ENCODE assay signal across 21 mouse cellular contexts in the genomic region with DNA sequence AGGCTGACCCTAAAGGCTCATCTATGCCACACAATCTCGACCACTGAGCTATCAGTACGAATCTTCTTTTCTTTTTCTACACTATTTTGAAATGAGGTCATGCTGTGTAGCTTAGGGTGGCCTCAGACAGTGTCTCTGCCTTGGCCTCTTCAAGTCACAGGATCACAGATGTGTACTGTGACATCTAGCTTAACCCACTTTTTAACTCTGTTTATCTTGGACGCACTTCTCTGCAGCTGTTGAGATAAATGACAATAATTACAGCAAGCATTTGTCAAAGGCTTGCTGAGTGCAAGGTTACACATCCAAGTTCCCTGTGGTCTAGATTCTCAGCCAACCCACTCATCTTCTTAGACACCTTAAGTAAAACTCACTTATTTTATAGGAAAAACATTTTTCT.
DNase-seq lines count a peak whose midpoint lies in the region; ATAC-seq and TF ChIP-seq lines count a peak whose summit lies in the region.
"Had no signal": no experiment of that assay in that cellular context is flagged by ENCODE, and none has a peak within 500 bp of the region (broad histone marks: within the 10 kb centered on the region; RNA-seq: fewer than 3 reads in every experiment).

No protein-coding gene starts in this region.

- no peaks in the 10 kb centered on the region for H3K27me3 ChIP-seq in embryonic facial prominence, embryonic 14.5 days (replicated peaks; ENCODE audit: control insufficient read depth, insufficient read depth, low read length)
- no peaks in the 10 kb centered on the region for H3K27me3 ChIP-seq in embryonic facial prominence, embryonic 10.5 days (replicated peaks; ENCODE audit: low read depth, poor library complexity, severe bottlenecking)
- no peaks in the 10 kb centered on the region for H3K27me3 ChIP-seq in lung, embryonic 14.5 days (ENCODE audit: insufficient read depth, low read length)
- H3K27me3 ChIP-seq in midbrain, embryonic 14.5 days (ENCODE audit: control insufficient read depth, insufficient read depth, low read length) = no peaks in the 10 kb centered on the region
- H3K27me3 ChIP-seq: embryonic facial prominence, embryonic 15.5 days; intestine, embryonic 15.5 days; limb, embryonic 12.5 days; liver, embryonic 13.5 days; midbrain, embryonic 15.5 days; neural tube, embryonic 12.5 days had no signal

- H3K27ac ChIP-seq in embryonic facial prominence, embryonic 14.5 days (replicated peaks; ENCODE audit: low read depth, low read length) = no peak overlapping the region
- no peak overlapping the region for H3K27ac ChIP-seq in embryonic facial prominence, embryonic 10.5 days (replicated peaks)
- no peak overlapping the region for H3K27ac ChIP-seq in lung, embryonic 14.5 days (ENCODE audit: low read depth)
- no peak overlapping the region for H3K27ac ChIP-seq in midbrain, embryonic 14.5 days (replicated peaks; ENCODE audit: low read depth, low read length)
- H3K27ac ChIP-seq: embryonic facial prominence, embryonic 15.5 days; intestine, embryonic 15.5 days; limb, embryonic 12.5 days; liver, embryonic 13.5 days; midbrain, embryonic 15.5 days; neural tube, embryonic 12.5 days had no signal

- ATAC-seq in embryonic facial prominence, embryonic 14.5 days (ENCODE audit: low read depth) = no peak
- ATAC-seq in lung, embryonic 14.5 days (ENCODE audit: insufficient read depth) = 0 out of 2 replicates have a peak, but pooled peaks have one; percentile 49
- no peak for ATAC-seq in midbrain, embryonic 14.5 days (ENCODE audit: low FRiP score, low TSS enrichment)
- ATAC-seq: forebrain, embryonic 14.5 days; hindbrain, embryonic 16.5 days; intestine, embryonic 15.5 days; midbrain, embryonic 15.5 days had no signal

- intact Hi-C loops in heart, postnatal 25 days (cut with DNase I) = no loop called here

- no peak overlapping the region for H3K9ac ChIP-seq in embryonic facial prominence, embryonic 14.5 days (ENCODE audit: low read depth, low read length)
- no peak overlapping the region for H3K9ac ChIP-seq in lung, embryonic 14.5 days
- H3K9ac ChIP-seq in midbrain, embryonic 14.5 days (replicated peaks; ENCODE audit: low read length) = no peak overlapping the region
- H3K9ac ChIP-seq: embryonic facial prominence, embryonic 15.5 days; intestine, embryonic 15.5 days; limb, embryonic 12.5 days; liver, embryonic 13.5 days; midbrain, embryonic 15.5 days; neural tube, embryonic 12.5 days had no signal

- H3K4me1 ChIP-seq in embryonic facial prominence, embryonic 14.5 days (ENCODE audit: control insufficient read depth, insufficient read depth, low read length) = no peaks in the 10 kb centered on the region
- H3K4me1 ChIP-seq in embryonic facial prominence, embryonic 10.5 days = no peaks in the 10 kb centered on the region
- H3K4me1 ChIP-seq in lung, embryonic 14.5 days (ENCODE audit: insufficient read depth) = peaks cover 3% of the 10 kb centered on the region; the same call in 1 of the 2 replicates
- H3K4me1 ChIP-seq in midbrain, embryonic 14.5 days (ENCODE audit: control insufficient read depth, insufficient read depth, low read length) = no peaks in the 10 kb centered on the region
- H3K4me1 ChIP-seq: embryonic facial prominence, embryonic 15.5 days; intestine, embryonic 15.5 days; limb, embryonic 12.5 days; liver, embryonic 13.5 days; midbrain, embryonic 15.5 days; neural tube, embryonic 12.5 days had no signal

- H3K4me3 ChIP-seq in embryonic facial prominence, embryonic 14.5 days (ENCODE audit: low read depth, low read length) = no peak overlapping the region
- H3K4me3 ChIP-seq in embryonic facial prominence, embryonic 10.5 days = no peak overlapping the region
- H3K4me3 ChIP-seq in lung, embryonic 14.5 days (ENCODE audit: low read depth, low read length) = no peak overlapping the region
- H3K4me3 ChIP-seq in midbrain, embryonic 14.5 days (replicated peaks; ENCODE audit: low read depth, low read length) = no peak overlapping the region
- H3K4me3 ChIP-seq: embryonic facial prominence, embryonic 15.5 days; intestine, embryonic 15.5 days; limb, embryonic 12.5 days; liver, embryonic 13.5 days; midbrain, embryonic 15.5 days; neural tube, embryonic 12.5 days had no signal

- DNase-seq in embryonic facial prominence, embryonic 14.5 days (ENCODE audit: low spot score) = peak; percentile 9
- no peak for DNase-seq in embryonic facial prominence, embryonic 10.5 days (ENCODE audit: low spot score)
- DNase-seq in heart, adult 9 months (ENCODE audit: low spot score in 2 of 2) = peak; percentile 41 to 45
- no peak for DNase-seq in heart, postnatal 25 days (ENCODE audit: low spot score)
- DNase-seq in lung, embryonic 14.5 days = peak; percentile 19
- no peak for DNase-seq in lung, postnatal 14 days
- DNase-seq in skeletal muscle tissue, adult 2 months (ENCODE audit: low read depth, low spot score) = peak; percentile 33
- DNase-seq in midbrain, embryonic 14.5 days = no peak
- DNase-seq: cerebellum, adult 8-10 months; cerebellum, postnatal 36 days; embryo, embryonic 11 days; liver, embryonic 13.5 days; lung, postnatal 36 days; thymus, adult 18-20 months had no signal

- no peak for TF ChIP-seq CTCF in lung, embryonic 14.5 days (IDR thresholded peaks at IDR 0.05; ENCODE audit: low read depth)

- H3K9me3 ChIP-seq in embryonic facial prominence, embryonic 14.5 days (ENCODE audit: control insufficient read depth, low read length) = no peaks in the 10 kb centered on the region
- no peaks in the 10 kb centered on the region for H3K9me3 ChIP-seq in embryonic facial prominence, embryonic 10.5 days
- no peaks in the 10 kb centered on the region for H3K9me3 ChIP-seq in lung, embryonic 14.5 days (ENCODE audit: low read depth, low read length)
- no peaks in the 10 kb centered on the region for H3K9me3 ChIP-seq in midbrain, embryonic 14.5 days (ENCODE audit: control insufficient read depth, low read length)
- H3K9me3 ChIP-seq: embryonic facial prominence, embryonic 15.5 days; intestine, embryonic 15.5 days; limb, embryonic 12.5 days; liver, embryonic 13.5 days; midbrain, embryonic 15.5 days; neural tube, embryonic 12.5 days had no signal

- H3K36me3 ChIP-seq in embryonic facial prominence, embryonic 14.5 days (ENCODE audit: control insufficient read depth, insufficient read depth, low read length) = no peaks in the 10 kb centered on the region
- no peaks in the 10 kb centered on the region for H3K36me3 ChIP-seq in embryonic facial prominence, embryonic 10.5 days (replicated peaks)
- no peaks in the 10 kb centered on the region for H3K36me3 ChIP-seq in lung, embryonic 14.5 days (ENCODE audit: insufficient read depth)
- no peaks in the 10 kb centered on the region for H3K36me3 ChIP-seq in midbrain, embryonic 14.5 days (ENCODE audit: control insufficient read depth, insufficient read depth, low read length)
- H3K36me3 ChIP-seq: embryonic facial prominence, embryonic 15.5 days; intestine, embryonic 15.5 days; limb, embryonic 12.5 days; liver, embryonic 13.5 days; midbrain, embryonic 15.5 days; neural tube, embryonic 12.5 days had no signal

- 44% methylated on average over 3 of the region's 3 CpGs for WGBS in embryonic facial prominence, embryonic 14.5 days
- WGBS in embryonic facial prominence, embryonic 10.5 days = 68% methylated on average over 3 of the region's 3 CpGs
- 20% methylated on average over 3 of the region's 3 CpGs for WGBS in lung, embryonic 14.5 days
- WGBS in midbrain, embryonic 14.5 days = 82% methylated on average over 3 of the region's 3 CpGs

- no peak overlapping the region for H3K4me2 ChIP-seq in embryonic facial prominence, embryonic 14.5 days (ENCODE audit: low read depth, low read length)
- no peak overlapping the region for H3K4me2 ChIP-seq in lung, embryonic 14.5 days
- H3K4me2 ChIP-seq in midbrain, embryonic 14.5 days (ENCODE audit: low read length) = no peak overlapping the region
- H3K4me2 ChIP-seq: embryonic facial prominence, embryonic 15.5 days; intestine, embryonic 15.5 days; limb, embryonic 12.5 days; liver, embryonic 13.5 days; midbrain, embryonic 15.5 days; neural tube, embryonic 12.5 days had no signal

Comparison
In these comparisons a context has a peak if more than half of its experiments do, and no peak if none do; other contexts are left out.
1. DNase-seq: peak in embryonic facial prominence, embryonic 14.5 days (single experiment), heart, adult 9 months (2 of 2), lung, embryonic 14.5 days (single experiment) and skeletal muscle tissue, adult 2 months (single experiment); none in embryonic facial prominence, embryonic 10.5 days (single experiment), heart, postnatal 25 days (single experiment), lung, postnatal 14 days (single experiment) and midbrain, embryonic 14.5 days (single experiment).